Mouse (Mus musculus) MEL (cell line): ENCODE results near the gene Slc2a4.
A peak's percentile ranks its signal among the peaks of the same experiment; 100 is the strongest.

Experiments used
- CHD1 ChIP-seq: IDR thresholded peaks from 2 replicates; pipeline ENCODE4 v1.6.1; 2012; ENCODE audit warnings: low read depth, mild to moderate bottlenecking, inconsistent platforms, low read length, improper control_type of control experiment
- CTCF ChIP-seq, 3 experiments: IDR thresholded peaks in 2 of 3; conservative IDR thresholded peaks in 1 of 3; 2 replicates each; pipeline ENCODE4 v1.5.1; 2011 to 2012; ENCODE audit warnings: low read length in 3 of 3, low read depth in 2 of 3, mild to moderate bottlenecking in 2 of 3, improper control_type of control experiment in 1 of 3, inconsistent platforms in 1 of 3, mixed read lengths in 1 of 3, moderate library complexity in 1 of 3; ENCODE audit not compliant: control insufficient read depth in 1 of 3, insufficient read depth in 1 of 3, poor library complexity in 1 of 3, severe bottlenecking in 1 of 3
- ELF1 ChIP-seq: IDR thresholded peaks from 2 replicates; pipeline ENCODE4 v1.6.1; 2014; ENCODE audit warnings: low read depth, mild to moderate bottlenecking, inconsistent platforms, low read length, improper control_type of control experiment, moderate library complexity
- ETS1 ChIP-seq: IDR thresholded peaks from 2 replicates; pipeline ENCODE4 v1.6.1; 2012; ENCODE audit warnings: low read depth, mild to moderate bottlenecking, inconsistent platforms, low read length, improper control_type of control experiment, moderate library complexity

GRCm38 (mm10) chr11:69952274-69952673, 4.3 kb upstream of the Slc2a4 start:
- TF ChIP-seq CTCF (IDR thresholded peaks at IDR 0.05 in 2 of 3, conservative IDR thresholded peaks at IDR 0.05 in 1 of 3; ENCODE audit: control insufficient read depth in 1 of 3, insufficient read depth in 1 of 3, low read depth in 2 of 3, low read length in 3 of 3, poor library complexity in 1 of 3, severe bottlenecking in 1 of 3), result peak; percentile 12 to 47 (median 33); a peak in 5 of 6 replicates
- TF ChIP-seq CHD1, result no peak
- TF ChIP-seq ETS1, result no peak
- no peak for TF ChIP-seq ELF1
